Mouse (Mus musculus) CD4-positive naive resting alpha-beta T cell, adult 57 days (primary cell): Measurements from ENCODE around the gene Pdzk1ip1. TPM values are rescaled to one million over a fixed set of nuclear protein-coding genes. Genes with fewer than 3 reads are reported as not detected.

Source experiments
- total RNA-seq: library from RNA; stranded (reverse); gene quantifications from one replicate; pipeline ENCODE4 v1.2.4, GENCODE M21; 2023

Gene Pdzk1ip1
- total RNA-seq: not detected

DNA sequence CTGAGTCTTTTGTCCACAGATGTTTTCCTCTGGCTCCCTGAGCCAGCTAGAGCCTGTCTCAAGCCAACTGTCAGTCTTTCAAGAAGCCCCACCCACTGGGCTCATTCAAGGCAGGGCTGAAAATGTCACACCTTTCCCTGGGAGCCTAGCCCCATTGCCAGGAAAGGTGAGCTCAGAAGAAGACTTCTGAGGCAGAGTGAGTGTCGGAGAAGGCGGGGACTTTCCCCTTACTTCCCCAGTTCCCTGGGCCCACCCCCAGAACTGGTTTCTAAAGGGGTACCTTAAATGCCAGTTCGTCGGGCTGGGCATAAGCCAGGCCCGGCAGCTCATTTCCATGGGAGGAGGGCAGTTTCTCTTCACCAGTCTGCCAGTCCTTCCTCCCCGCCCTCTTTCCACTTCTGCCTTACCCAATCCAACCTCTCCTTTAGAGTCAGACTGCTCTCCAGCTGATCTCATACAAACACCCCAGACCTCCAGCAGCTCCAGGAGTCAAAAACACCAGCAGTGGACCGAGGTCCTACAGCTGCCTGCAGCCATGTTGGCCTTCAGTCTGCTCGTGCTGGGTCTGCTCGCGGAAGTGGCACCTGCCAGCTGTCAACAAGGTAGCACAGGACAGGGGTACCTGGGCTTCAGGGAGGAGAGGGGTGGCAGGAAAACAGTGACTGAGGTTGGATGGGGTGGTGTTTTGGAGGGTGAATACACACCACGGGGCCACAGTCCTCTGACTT lies at the start of gene Pdzk1ip1:
Gene Pdzk1ip1 (plus strand): TSS at position 98 of the 728 bp plus-strand sequence.

GRCm38 (mm10) chr4:115056371-115056920 lies 32.1 kb upstream of the Pdzk1ip1 start, which contains the start of gene Tal1:
Tal1 (plus strand) TSS chr4:115056426.

DNA sequence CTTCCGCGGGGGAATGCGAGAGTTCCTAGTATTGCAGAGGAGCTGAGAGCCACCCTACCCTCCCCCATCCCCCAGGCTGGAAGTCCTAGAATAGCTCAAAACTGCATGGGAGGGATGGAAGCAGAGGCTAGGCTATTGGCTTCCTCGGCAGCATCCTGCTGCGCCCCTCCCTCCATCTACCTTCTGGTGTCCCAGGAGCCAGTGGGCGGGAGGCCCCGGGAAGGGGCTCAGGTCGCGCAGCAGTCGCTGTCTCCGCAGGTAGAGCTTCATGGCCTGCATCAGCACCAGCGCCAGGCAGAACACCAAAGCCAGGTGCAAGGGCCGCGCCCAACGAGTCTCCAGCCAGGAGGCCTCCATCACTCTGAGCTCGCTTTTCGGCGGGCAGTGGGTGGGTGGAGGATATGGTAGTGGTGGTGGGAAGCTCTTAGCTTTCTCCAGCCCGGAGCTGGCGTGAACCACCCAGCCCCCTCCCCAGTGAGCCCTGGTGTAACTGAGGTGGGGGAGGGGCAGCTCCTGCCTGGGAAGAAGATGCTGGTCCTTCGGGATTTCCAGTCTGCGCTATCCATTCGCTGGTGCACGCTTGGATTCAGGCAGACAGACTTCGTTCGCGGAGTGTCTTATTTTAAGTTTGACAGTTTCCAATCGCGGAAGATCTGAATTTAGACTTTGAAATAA lies 45.2 kb downstream of the Pdzk1ip1 start, which contains the start of gene Cyp4x1:
Gene Cyp4x1 (minus strand): TSS at position 661 of the 675 bp plus-strand sequence.

Other genes with a start within 250 kb of the Pdzk1ip1 start
- gene Foxd2, start 179.8 kb upstream of the Pdzk1ip1 start, total RNA-seq: 0.65 TPM
- not detected for gene Foxe3, start 162.7 kb upstream of the Pdzk1ip1 start, total RNA-seq
- 42.8 TPM for gene Cmpk1, start 101.5 kb upstream of the Pdzk1ip1 start, total RNA-seq
- gene Stil, start 88.5 kb upstream of the Pdzk1ip1 start, total RNA-seq: 0.62 TPM
- gene Tal1, start 32.3 kb upstream of the Pdzk1ip1 start, total RNA-seq: 0.38 TPM
- gene Cyp4x1, start 45.6 kb downstream of the Pdzk1ip1 start, total RNA-seq: not detected
- not detected for gene Cyp4a29, start 153.4 kb downstream of the Pdzk1ip1 start, total RNA-seq
- gene Cyp4a12a, start 210.3 kb downstream of the Pdzk1ip1 start, total RNA-seq: not detected